Mouse (Mus musculus): ENCODE results near the gene Fyb.

Fyb gene

DNA sequence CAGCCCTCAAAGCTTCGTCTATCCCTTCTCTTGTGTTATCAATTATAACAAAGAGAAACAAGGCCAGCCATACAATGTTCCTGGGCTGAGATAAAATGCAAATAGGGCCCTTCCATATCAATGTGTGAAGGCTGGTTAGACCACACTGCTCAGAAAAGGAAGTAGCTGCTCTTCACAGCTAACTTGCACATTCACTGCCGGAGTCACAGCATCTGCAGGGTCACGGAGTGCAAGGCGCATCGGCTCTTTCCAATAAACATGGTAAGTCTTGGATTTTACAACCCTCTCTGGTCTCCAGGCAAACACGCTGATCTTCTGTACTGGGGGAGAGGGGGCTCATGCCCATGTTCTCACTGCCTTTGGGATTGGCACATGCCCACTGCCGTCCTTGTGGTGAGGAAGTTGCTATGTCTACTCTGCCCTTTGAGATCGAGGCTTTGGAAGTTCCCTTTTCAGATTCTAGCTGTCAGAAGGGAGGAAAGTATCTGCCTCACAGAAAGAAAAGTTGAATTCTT, at the start of gene Fyb:
Fyb (plus strand) TSS at position 201 of the 515 bp plus-strand sequence.
- no peak for DNase-seq (ENCODE audit: low spot score)

DNA sequence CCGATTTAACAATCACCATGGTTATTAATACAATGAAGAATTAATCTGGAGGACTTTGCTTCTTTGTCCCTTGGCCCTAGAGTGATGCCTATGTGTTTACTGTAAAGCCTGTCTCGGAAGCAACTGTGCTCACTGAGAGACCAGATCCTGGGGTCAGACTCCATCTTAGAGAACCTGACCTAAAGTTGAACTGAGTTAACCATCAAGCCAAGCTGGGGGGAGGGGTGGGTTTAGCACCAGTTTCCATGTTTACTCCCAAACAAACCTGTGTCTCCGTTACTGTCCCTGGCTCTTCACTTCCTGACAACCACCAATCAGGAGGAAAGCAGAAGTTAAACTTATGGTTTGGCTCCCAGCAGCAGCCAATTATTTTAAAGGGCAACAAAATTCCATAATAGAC, 39.1 kb upstream of the Fyb start:
- no peak for DNase-seq (ENCODE audit: low spot score)

DNA sequence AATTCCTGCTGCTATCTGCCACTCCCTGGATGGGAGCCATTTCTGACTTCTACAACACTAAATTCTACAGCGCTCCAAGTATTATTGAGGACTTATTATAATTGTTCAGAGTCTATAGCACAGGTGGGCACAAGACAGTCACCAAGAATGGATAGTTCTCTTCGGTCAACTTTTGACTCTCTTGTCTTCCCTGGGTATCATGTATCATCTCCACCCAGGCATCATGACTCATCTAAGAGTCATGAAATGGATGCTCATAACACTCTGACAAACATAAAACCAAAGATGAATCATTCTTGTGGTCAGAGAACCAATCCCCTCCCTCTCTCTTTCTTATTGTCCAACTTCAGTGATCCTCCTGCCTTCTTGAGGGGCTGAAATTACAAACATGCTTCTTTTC, 30.3 kb upstream of the Fyb start:
- no peak for DNase-seq (ENCODE audit: low spot score)

DNA sequence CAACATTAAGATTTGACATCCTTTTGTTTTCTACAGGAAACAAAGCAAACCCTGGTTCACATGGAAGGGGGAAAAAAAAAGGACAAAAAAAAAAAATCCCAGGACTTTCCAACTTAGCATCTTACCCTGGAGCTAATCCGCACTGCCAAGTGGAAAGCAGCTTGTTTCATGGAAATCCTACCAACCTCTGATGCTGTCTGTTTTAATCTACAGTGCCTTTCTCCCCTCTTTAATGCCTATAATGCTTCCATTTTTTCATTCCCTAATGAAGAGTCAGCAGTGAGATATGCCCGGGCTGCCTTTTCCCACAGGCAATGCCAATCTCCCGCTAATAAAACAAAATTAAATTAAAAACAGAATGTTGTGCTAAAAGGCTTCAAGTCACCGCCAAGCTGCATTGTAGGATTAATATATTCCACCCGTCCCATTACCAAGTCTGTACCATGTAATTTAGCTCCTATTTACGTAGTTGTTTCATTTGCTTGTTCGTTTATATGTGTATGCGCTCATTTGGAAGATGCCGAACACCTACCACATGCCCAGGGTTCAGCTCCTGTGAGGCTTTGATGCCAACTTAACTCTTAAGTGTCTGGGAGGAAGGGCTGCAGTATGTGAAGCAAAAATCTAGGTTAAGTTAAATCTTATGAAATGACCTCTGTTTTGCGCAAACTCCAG, 24.1 kb upstream of the Fyb start:
- no peak for DNase-seq (ENCODE audit: low spot score)

DNA sequence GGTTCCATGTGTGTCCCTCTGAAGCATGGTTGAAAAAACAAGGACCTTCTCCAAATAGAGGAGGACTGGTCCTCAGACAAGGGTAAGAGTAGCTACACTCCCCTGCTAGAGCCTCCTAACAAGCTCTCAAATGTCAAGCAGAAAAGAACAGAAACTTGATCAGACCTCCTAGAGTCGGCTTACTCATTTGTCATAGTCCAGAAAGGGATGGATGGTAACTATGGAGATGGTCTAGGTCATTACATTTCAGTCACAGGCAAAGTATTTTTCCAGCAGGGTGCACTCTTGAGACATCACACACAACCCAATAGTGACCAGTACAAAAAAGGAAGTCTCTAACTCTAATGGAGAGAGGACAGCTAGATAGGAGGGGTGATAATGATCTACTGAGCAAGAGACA, 21.9 kb upstream of the Fyb start:
- no peak for DNase-seq (ENCODE audit: low spot score)

DNA sequence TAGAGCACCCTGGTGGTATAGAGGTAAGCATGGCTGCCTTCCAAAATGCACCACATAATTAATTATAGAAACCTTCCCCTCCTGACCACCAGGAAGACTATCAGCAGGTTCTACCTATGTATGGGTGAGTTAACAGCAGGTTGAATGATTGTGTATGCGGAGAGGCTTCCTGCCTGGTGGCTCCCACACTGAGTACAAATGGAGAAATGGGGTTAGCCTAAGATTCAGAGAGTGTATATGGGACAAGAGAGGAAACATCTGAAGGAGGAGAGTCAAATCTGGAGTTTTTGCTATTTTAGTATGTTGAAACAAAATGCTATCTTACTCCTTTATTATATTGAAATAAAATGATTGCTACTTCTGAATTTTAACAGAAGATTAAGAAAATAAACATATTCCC, 5.1 kb upstream of the Fyb start:
- no peak for DNase-seq (ENCODE audit: low spot score)

DNA sequence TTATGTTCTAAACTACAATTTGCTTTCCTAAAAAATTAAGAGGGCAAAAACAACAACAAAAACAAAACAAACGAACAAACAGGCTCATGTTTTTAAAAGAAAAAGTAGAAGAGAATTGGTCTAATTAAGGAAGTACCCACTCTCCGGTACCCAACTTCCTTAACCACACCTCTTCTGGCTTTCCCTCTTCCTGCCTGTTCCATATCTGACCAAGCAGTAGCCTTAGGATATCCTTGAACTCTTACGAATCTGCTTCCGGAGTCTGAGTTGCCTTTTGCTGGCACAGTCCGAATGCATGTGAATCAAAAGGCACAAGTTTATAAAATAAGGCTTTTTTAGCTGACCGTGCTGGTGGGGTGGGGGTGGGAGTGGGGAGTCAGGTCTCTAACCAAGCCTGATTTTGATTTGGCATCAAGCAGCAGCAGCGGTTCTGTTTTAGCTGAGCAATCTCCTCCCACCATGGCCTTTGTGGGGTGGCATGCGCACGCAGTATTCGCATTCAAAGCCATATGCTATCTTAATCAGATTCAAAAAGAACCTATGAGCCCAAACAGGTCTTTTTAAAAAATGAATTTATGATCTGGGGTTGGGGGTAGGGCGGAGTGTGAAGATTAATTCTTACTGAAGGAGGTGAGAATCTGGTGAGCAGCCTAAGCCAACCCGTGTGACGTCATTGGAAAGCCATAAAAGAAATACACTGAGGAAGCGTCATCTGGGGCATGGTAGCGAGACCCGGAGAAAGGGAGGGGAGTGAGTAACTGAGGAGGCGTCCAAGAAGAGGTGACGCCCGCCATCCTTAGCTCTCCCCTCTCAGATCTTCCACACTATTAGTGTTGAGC, 3.0 kb upstream of the Fyb start:
- no peak for DNase-seq (ENCODE audit: low spot score)

DNA sequence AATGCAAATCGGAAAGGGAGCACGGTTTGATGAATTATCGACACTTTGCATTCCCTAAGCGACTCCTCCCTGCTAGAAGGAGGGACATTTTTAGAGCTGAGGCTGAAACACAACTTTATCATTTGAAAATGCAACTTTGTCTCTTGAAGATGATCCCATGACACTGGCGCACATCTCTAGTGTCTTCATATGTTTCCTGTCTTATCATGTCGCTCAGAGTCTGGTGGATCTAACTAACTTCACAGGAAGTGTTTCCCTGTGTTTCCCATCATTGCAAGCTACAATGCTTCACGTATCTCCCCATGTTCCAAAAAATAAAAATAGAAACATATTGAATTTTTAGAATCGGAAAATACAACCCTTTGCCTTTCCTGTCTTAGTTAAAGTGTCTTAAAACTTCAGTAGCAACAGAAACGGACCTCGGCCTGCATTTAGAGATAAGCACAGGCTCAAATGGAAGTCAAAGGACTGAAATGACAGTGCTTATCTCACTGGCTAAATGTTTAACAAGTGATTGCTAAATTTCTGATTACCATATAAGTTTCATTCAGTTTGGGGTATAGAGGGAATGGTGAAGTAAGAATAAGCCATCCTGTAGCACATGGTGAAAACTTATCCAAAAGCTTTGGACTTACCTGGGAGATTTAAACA, 2.0 kb upstream of the Fyb start:
- no peak for DNase-seq (ENCODE audit: low spot score)

DNA sequence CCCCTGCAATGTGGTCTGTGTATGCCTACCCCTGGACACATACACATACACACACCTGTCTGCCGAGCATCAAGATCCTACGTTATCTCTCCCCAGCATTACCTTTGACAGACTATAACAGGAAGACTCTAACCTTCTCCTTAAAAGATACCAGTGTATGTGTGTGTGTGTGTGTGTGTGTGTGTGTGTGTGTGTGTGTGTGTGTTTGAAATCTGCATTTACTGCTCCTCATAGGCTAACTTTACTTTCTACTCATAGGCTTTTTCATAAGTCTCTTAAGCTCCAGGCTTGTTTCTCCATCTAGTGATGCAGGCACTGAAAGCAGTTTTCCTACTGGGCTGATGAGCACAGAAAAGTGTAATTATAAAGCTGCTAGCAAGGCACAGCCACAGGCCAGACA, 2.1 kb downstream of the Fyb start:
- DNase-seq (ENCODE audit: low spot score), result no peak

DNA sequence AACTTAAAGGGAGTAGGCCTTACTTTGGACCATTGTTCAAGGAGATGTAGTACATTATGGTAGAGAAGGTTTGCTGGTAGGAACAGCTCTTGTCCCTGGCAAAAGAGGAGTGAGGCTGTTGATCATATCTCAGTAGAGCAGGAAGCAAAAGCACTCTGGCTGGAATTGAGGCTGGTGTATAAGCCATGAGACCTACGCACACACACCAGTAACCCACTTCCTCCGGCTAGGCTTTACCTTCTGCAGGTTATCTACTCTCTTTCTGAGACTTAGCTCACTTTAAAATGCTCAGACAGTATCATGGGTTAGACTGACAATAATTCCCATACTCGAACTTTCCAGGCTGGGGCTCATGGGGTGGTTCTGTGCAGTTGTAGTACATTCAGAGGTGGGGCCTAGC, 2.7 kb downstream of the Fyb start:
- no peak for DNase-seq (ENCODE audit: low spot score)

DNA sequence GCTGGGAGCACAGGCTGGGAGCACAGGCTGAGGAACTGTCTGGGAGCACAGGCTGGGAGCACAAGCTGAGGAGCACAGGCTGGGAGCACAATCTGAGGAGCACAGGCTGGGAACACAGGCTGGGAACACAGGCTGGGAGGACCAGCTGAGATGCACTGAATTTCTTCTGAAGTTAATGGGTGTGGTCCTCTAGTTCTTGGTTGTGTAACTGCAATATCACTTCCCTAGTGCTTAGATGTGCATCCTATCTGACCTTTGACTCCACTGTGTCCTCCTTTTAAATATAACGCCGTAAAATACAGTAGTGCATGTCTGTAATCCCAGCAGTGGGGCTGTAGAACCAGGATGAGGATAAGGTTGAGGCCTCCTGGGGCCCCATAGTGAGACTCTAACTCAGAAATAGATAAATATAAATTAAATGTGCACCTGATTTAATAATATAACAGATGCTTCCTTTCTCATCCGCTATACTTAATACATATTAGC, 11.2 kb downstream of the Fyb start:
- DNase-seq (ENCODE audit: low spot score), result no peak

DNA sequence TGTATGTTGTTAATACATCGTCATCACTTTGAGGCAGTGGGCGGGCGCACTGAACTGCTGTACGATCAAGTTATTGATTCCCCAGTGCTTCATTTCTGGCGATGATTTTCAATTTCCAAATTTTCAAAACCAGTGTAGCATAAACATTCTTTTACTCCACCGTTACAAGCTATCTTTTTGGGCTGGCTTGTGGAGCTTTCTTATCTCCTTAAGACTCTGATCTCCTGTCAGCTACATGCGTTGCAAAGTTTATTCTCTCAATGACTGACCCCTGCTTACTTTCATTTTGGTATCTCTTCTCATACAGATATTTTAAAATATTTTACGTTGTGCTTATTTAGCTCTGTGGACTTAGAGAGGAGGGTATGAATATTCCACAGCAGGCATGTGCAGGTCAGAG, 11.9 kb downstream of the Fyb start:
- no peak for DNase-seq (ENCODE audit: low spot score)

DNA sequence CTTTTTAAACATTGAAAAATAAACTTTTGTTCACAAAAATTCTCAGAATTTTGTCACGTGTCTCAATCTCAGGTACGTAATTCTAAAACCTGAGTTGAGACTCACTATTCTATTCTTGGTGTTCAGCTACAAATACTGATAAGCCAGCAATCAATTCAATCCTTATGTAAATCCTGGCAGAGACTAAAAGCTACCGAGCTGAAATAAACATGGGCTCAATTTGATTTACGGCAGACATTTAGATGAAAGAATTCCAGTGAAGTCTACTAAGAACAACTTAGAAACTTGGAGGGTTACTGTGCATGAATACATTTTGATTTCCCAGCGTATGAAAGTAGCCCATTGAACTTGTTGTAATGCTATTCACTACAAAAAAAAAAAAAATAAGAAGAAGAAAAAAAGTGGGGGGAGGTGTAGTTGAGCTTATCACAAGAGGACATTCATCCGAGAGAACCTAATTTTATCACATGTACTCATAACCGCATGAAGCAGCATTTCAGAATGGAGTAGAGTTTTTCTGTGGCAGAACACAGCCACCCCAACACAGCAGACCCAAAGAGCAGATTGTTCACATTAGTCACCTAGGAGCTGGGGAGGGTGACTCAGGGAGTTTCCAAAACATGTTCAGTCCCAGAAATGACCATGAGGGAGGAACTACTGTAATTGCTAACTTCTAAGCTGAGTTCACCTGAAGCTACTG, 17.1 kb downstream of the Fyb start:
- no peak for DNase-seq (ENCODE audit: low spot score)

DNA sequence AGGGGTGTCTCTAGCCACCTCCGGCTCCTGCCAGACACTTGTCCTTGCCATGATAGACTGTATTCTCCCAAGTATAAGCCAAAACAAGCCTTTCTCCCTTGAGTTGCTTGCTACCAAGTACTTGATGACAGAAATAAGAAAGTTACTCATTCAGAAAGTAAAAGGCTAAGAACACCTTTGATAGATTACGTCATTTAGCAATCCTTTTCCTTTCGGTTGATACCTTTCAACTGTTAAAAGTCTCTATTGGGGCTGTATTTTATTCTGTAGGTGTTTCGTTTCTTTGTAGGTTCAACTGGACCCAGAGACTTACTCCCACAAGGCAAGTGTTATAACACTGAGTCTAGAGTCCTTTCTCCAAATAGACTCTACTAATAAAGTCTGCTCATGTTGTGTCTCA, 26.3 kb downstream of the Fyb start:
- DNase-seq (ENCODE audit: low spot score), result peak; percentile 16

DNA sequence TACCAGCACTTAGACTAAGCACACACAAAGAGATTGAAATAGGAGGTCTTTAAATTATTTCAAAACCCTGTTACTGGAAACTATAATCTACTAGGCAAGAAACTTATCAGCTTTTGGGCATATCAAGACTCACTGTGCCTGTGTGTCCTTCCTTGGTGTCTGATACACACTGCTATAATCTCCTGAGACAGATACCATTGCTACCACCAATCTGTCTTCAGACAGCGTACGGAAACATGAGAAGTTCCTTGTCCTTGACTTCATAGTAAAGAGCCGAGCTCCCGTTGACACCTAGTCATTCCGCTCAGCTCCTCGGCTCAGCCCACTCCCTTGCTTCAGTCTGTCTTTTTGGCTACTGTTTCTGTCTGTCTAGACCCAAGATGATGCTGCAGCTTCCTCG, 29.2 kb downstream of the Fyb start:
- DNase-seq (ENCODE audit: low spot score), result no peak

DNA sequence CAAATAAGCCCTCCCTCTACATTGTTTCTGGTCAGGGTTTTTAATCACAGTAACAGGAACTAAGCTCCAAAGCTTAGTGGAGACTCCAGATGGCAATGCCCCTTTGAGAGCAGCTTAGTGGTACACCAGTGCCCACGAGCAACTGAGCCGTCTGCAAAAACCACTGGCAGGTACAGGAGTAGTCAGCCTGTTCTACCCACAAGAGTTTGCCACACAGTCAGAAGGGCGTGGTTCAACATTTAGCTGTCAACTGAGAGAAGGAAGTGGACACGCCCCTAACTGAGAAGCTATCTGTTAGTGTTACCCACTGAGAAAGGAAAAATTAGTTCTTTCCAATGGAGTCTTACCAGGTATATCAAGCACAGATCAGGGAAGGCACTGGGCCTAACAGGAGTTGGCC, 32.1 kb downstream of the Fyb start:
- DNase-seq (ENCODE audit: low spot score), result no peak

DNA sequence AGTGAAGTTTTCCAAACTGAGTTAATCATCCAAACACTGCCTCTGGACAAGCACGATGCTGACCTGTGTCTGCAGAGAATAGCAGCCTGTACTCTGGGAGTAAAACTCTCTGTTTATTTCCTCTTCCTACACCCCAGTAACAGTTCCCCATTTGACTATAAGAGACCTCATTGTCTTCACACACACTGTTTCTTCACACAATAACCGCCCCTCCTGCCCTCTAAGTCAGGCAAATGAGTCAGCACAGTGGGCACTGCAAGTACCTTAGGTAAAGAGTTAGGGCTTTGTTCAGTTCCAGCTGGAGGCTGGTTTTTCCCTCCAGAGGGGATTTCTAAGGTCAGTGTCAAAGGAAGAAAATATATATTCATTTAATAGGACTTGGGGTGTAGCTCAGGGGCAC, 32.9 kb downstream of the Fyb start:
- DNase-seq (ENCODE audit: low spot score), result no peak

DNA sequence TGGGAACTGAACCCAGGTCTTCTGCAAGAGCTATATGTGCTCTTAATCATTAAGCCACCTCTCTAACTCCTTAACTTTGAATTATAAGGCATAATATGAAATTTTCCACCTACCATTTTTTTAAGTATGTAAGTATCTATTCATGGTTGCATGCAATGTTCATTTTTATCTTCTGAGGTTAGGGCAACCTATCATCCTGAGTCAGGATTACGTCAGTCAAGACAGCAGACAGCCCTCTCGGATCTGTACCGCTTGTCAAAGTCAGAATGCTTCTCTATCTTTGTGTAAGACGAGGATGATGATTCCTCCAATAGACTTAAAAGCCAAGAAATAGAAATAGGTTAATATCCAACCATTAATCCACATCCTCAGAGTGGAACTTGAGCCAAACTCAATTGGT, 33.6 kb downstream of the Fyb start:
- no peak for DNase-seq (ENCODE audit: low spot score)

DNA sequence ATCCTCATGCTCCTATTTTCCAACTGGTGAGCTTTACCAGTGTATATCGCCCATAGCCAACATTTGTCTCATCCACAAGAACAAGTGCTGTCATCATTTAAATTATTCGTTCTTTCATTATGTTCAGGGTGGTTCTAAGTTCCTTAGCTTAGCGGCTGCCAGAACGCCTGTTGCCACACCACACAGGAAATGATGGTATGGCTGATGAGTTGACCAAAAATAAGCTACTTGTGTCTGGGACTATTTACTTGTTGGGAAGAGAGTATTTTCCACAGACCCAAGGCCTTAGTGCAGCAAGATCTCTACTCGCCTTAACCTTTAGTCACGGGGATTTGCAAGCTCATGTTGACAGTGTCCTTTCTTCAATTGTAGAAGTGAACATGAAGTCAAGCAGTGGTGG, 34.3 kb downstream of the Fyb start:
- no peak for DNase-seq (ENCODE audit: low spot score)

DNA sequence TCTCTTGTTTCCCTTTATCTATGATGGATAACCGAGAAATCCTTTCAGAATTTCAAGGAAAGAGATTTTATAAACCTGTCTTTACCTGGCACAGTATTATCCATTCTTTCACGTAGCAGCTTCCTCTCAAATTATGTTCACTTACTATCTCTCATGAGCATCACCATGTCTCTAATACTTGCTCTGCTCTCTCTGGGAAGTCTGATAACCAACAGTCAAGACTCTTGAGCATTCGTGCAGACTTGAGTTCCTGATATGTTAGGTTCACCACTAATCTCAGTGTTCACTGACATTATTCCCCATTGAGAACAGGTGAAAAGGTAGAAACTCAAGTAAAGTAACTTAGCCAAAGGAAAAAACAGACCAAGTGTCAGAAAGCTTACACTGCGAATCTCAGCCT, 34.9 kb downstream of the Fyb start:
- no peak for DNase-seq (ENCODE audit: low spot score)

DNA sequence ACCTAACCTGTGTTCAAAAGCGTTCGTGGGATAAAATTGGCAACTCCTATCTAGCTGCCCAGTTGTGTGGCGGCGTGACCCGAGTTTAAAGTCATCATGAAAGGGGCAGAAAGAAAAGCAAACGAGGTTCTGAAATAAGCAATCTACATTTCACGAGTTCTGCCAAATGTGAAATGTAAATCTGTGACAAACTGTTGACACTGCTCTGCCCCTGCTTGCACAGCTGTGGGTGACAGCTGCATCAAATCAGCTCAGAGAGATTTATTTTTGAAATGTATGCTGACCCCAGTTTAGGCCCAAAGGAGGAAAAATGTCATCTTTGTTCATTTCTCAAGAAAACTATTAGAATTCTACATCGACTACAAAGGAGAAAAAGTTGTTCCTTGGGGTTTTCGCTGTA, 36.5 kb downstream of the Fyb start:
- no peak for DNase-seq (ENCODE audit: low spot score)

DNA sequence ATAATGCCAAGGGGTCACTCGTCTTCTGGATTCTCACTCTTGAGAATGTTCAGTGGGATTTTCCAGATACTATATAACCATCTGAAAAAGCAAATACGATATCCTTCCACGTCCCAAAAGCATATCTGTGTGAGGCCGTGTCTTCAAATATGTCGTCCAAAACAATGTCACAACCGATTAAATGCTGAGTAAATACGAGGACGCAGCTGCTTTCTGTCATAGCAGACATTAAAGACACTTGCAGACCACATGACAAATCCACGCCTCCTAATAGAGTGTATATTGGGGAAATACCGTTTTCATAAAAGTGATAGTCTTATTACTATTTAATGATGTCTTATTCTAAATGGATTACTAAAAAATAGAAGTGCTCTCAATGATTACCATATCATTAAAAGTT, 38.0 kb downstream of the Fyb start:
- DNase-seq (ENCODE audit: low spot score), result no peak

All from testis, postnatal 10 days (tissue).